Mouse (Mus musculus): ENCODE data around the gene Slc35e3. TPM values are rescaled to one million over a fixed set of nuclear protein-coding genes. Genes with fewer than 3 reads are reported as not detected.
"Not testable (repeated sequence)": the region's sequence is repeated elsewhere in the genome, so short reads cannot be mapped to it uniquely, and the experiment has no call there.

The Slc35e3 gene
- polyA plus RNA-seq, 1 experiment from 2014 or later: 25.1 TPM

DNA sequence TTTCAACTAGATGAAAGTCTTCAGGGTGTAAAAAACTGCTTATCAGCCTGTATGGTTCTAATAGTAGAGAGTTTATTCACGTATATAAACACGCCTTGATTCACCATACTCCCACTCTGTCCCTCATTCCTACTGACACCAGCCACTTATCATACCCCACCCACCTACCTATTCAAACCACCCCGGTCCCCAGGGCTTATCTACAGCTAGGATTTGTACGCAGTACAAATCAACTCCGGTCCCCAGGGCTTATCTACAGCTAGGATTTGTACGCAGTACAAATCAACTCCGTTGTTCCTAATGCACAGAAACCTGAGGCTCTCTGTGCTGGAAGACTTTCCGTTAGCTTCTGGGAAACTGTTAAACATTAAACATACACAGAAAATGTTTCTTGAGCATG, 12.5 kb downstream of the Slc35e3 start:
- ATAC-seq (ENCODE audit: insufficient number of reproducible peaks, low FRiP score, low TSS enrichment, low read depth); H3K9ac ChIP-seq; H3K9me3 ChIP-seq; H3K4me2 ChIP-seq; H3K4me1 ChIP-seq; H3K27ac ChIP-seq; H3K4me3 ChIP-seq; H3K27me3 ChIP-seq: not testable (repeated sequence)
- peaks cover 27% of the 10 kb centered on the region for H3K36me3 ChIP-seq
- 90% methylated on average over 8 of the region's 8 CpGs for WGBS

DNA sequence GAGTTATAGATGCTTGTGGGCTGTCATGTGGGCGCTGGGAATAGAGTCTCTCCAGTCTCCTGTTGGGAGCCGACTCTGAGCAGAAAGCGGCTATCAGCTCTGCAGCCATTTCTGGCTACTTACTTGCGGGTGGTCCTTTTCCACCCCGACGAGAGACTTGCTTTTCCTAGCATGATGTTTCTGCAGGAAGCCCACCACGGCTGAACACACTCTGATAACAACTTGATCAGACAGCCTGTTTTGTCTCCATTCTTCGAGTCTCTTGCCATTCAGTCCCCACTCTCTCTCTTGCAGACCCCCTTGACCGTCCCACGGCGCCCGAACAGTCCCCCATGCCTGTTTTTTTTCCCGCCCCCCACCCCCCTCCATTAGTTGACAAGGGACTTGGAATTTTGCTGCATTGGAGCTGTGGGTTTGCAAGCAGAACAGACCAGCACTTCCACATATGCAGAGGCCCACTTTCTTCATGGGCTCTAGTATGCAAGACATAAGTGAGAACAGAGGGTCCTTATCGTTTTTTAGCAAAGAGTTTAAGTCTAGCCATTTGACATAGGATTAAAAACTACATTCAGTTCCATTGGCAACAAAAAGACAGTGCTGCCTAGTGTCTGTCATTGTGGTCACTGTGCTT, 13.1 kb downstream of the Slc35e3 start:
- Histone ChIP-seq H3K4me3 (no peak overlapping the region), H3K4me1 (peaks cover 3% of the 10 kb centered on the region; the same call in 1 of the 2 replicates), H3K9ac (no peak overlapping the region), H3K36me3 (peaks cover 21% of the 10 kb centered on the region), H3K4me2 (no peak overlapping the region), H3K9me3 (no peaks in the 10 kb centered on the region), H3K27me3 (no peaks in the 10 kb centered on the region), H3K27ac (no peak overlapping the region)
- 83% methylated on average over 14 of the region's 14 CpGs for WGBS
- ATAC-seq (ENCODE audit: insufficient number of reproducible peaks, low FRiP score, low TSS enrichment, low read depth): no peak

DNA sequence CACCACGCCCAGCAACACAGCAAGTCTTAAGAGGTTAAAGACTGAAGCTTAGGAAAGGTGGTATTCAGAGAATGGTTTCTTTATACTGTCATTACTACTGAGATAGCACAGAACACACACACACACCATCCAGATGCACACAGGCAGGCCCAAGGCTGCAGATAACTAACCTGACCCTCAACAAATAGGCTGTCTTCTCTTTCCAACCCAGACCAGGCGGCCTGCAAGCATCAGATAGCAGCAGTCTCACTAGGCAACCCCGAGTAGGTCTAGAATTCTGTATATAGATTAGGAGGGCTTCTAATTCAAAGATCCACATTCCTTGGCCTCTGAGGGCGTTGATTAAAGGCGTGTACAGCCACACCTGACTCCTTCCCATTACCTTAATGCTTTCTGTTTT, 14.0 kb downstream of the Slc35e3 start:
- WGBS: 90% methylated on average over 5 of the region's 5 CpGs
- ATAC-seq (ENCODE audit: insufficient number of reproducible peaks, low FRiP score, low TSS enrichment, low read depth): no peak
- Histone ChIP-seq H3K27me3 (no peaks in the 10 kb centered on the region), H3K9ac (no peak overlapping the region), H3K4me3 (no peak overlapping the region), H3K9me3 (no peaks in the 10 kb centered on the region), H3K4me1 (peaks cover 3% of the 10 kb centered on the region; the same call in 1 of the 2 replicates), H3K4me2 (no peak overlapping the region), H3K36me3 (peaks cover 14% of the 10 kb centered on the region), H3K27ac (no peak overlapping the region)

DNA sequence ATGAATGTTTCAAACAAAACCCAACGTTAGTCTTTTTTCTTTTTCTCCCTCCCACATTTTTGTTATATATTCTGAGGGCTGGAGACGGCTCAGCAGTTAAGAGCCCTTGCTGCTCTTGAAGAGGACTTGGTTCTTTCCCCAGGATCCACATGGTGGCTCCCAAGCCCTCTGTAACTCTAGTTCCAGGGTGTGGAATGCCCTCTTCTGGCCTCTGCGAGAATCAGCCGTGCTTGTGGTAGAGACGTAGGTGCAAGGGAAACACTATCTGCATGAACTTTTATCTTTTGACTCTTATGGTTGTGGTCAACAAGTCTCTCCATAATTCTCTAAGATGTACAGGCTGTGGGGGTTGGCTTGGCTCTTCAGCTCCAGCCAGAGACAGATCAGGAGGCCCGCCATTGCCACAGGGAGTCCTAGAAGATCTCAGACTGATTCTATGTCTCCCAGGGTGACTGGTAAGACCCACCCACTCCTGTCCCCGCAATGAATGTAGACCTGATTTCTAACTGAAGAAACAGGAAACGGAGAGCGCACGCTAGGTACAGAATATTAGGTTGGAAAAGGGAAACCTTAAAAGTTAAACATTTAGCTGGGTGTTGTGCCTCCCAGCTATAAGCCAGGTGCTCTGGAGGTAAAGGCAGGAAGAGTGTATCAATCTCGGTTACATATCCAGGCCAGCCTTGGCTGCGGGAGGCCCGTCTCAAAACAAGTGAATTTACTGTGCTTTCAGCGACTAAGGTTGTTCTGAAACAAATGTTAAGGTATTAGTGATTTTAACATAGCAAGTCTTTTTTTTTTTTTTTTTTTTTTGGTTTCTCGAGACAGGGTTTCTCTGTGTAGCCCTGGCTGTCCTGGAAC, 14.7 kb downstream of the Slc35e3 start:
- 55% methylated on average over 15 of the region's 15 CpGs for WGBS
- ATAC-seq (ENCODE audit: insufficient number of reproducible peaks, low FRiP score, low TSS enrichment, low read depth): no peak
- H3K27ac ChIP-seq: no peak overlapping the region

DNA sequence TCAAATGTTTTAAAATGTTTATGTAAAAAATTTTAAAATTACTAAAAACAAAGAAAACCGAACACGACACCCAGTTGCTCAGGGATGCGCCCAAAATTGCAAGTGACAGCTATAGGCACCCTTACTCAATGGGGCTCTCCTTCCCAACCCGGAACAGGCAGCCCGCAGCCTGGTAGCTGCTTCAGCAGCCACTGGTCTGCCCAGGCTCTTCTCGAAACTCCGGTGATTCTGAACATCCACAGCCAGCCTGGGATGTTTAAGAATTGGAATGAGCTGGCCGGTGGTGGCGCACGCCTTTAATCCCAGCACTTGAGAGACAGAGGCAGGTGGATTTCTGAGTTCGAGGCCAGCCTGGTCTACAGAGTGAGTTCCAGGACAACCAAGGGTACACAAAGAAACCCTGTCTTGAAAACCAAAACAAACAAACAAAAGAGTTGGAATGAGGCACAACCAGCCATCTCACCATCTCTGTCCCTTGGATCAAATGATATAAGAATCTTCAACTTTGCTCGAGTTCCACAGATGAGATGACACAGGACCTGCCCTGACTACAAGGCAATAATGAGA, 15.4 kb downstream of the Slc35e3 start:
- no peak overlapping the region for H3K27ac ChIP-seq
- no peak for ATAC-seq (ENCODE audit: insufficient number of reproducible peaks, low FRiP score, low TSS enrichment, low read depth)
- 93% methylated on average over 12 of the region's 12 CpGs for WGBS
- H3K4me2 ChIP-seq: no peak overlapping the region
- no peak overlapping the region for H3K4me3 ChIP-seq
- 0 out of 2 replicates have a peak, but pooled peaks cover 3% of the 10 kb centered on the region for H3K36me3 ChIP-seq
- H3K9ac ChIP-seq: no peak overlapping the region
- H3K9me3 ChIP-seq: no peaks in the 10 kb centered on the region
- peaks cover 3% of the 10 kb centered on the region; the same call in 1 of the 2 replicates for H3K4me1 ChIP-seq
- no peaks in the 10 kb centered on the region for H3K27me3 ChIP-seq

More for the DNA sequence above, 14.7 kb downstream of the Slc35e3 start:
- Histone ChIP-seq H3K4me2 (no peak overlapping the region), H3K4me3 (no peak overlapping the region), H3K4me1 (peaks cover 3% of the 10 kb centered on the region; the same call in 1 of the 2 replicates), H3K9me3 (no peaks in the 10 kb centered on the region), H3K27me3 (no peaks in the 10 kb centered on the region), H3K9ac (no peak overlapping the region), H3K36me3 (peaks cover 7% of the 10 kb centered on the region)

DNA sequence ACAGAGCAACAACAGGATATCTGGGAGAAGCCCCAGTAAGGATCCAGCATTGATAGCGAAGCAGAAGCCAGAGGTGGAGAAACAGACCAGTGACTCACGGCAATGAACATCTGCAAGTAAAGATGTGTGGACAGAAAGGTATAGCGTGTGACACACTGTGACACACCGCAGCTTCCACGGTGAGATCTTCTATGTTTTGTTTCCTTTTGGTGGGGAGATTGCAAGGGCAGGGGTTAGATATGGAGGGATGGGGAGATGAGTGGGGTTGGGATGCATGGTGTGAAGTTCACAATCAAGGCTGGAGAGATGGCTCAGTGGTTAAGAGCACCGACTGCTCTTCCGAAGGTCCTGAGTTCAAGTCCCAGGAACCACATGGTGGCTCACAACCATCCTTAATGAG, 16.0 kb downstream of the Slc35e3 start:
- H3K27me3 ChIP-seq: no peaks in the 10 kb centered on the region

GRCm38 (mm10) chr10:117729139-117729814, 16.9 kb downstream of the Slc35e3 start:
- Histone ChIP-seq H3K27ac (no peak overlapping the region), H3K4me1 (peaks cover 3% of the 10 kb centered on the region; the same call in 1 of the 2 replicates), H3K9me3 (no peaks in the 10 kb centered on the region), H3K27me3 (no peaks in the 10 kb centered on the region), H3K36me3 (0 out of 2 replicates have a peak, but pooled peaks cover 3% of the 10 kb centered on the region), H3K9ac (no peak overlapping the region), H3K4me3 (no peak overlapping the region), H3K4me2 (no peak overlapping the region)
- no peak for ATAC-seq (ENCODE audit: insufficient number of reproducible peaks, low FRiP score, low TSS enrichment, low read depth)
- 54% methylated on average over 11 of the region's 11 CpGs for WGBS

More for the DNA sequence above, 16.0 kb downstream of the Slc35e3 start:
- Histone ChIP-seq H3K27ac (no peak overlapping the region), H3K4me2 (no peak overlapping the region), H3K9ac (no peak overlapping the region), H3K36me3 (0 out of 2 replicates have a peak, but pooled peaks cover 3% of the 10 kb centered on the region), H3K9me3 (no peaks in the 10 kb centered on the region), H3K4me1 (peaks cover 3% of the 10 kb centered on the region; the same call in 1 of the 2 replicates), H3K4me3 (no peak overlapping the region)
- ATAC-seq (ENCODE audit: insufficient number of reproducible peaks, low FRiP score, low TSS enrichment, low read depth): no peak
- 94% methylated on average over 7 of the region's 7 CpGs for WGBS

DNA sequence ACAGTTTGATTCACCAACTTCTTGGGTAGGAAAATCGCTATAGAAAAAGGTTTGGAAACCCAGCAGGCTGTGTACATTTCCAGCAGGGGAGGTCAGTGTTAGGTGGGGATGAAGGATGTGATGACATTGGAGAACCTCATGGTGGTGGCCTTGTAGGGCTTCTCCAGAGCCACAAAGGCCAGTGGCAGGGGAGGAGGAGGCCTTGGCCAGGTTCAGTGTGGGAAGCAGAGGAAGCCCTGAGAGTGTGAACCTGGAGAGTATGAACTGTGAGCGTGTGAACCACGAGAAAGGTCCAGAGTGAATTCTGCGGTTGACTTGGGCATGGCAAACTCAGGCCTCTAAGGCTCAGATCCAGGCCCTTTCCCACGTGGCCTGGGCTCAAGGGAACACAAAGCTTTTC, 17.6 kb downstream of the Slc35e3 start:
- no peak overlapping the region for H3K9ac ChIP-seq
- H3K36me3 ChIP-seq: 0 out of 2 replicates have a peak, but pooled peaks cover 3% of the 10 kb centered on the region
- no peak overlapping the region for H3K27ac ChIP-seq
- H3K4me3 ChIP-seq: no peak overlapping the region
- no peak overlapping the region for H3K4me2 ChIP-seq
- WGBS: 83% methylated on average over 5 of the region's 5 CpGs
- H3K27me3 ChIP-seq: no peaks in the 10 kb centered on the region
- H3K4me1 ChIP-seq: peaks cover 3% of the 10 kb centered on the region; the same call in 1 of the 2 replicates
- no peak for ATAC-seq (ENCODE audit: insufficient number of reproducible peaks, low FRiP score, low TSS enrichment, low read depth)
- H3K9me3 ChIP-seq: no peaks in the 10 kb centered on the region

DNA sequence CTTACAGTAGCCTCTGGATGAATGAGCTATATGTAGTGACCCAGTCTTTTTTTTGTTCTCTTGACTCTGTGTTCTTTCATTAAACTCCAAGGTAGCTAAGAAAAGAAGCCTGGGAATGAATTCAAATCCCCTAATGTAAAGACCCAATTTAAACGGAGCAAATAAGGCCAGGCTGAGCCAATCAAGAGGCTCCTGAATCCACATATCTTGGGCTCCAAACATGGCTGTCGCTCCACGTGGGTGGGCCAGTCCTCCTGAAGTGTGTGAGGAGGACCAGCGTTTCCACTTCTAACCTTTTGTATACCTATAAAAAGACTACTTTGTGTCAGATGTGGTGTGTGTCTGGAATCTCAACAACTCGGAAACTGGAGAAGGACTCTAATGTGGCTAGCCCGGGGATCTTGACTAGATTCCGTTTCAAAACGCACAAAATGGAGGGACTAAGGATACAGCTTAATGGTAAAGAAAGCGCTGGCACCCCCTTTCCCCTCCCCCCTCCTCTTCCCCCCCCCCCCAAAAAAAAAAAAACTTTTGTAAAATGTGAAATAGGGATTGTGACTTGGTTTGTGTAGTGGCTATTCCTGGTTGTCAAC, 18.6 kb downstream of the Slc35e3 start:
- ATAC-seq (ENCODE audit: insufficient number of reproducible peaks, low FRiP score, low TSS enrichment, low read depth): no peak
- Histone ChIP-seq H3K36me3 (no peaks in the 10 kb centered on the region), H3K9me3 (no peaks in the 10 kb centered on the region), H3K27ac (no peak overlapping the region), H3K4me3 (no peak overlapping the region), H3K27me3 (no peaks in the 10 kb centered on the region), H3K9ac (no peak overlapping the region), H3K4me1 (peaks cover 3% of the 10 kb centered on the region; the same call in 1 of the 2 replicates), H3K4me2 (no peak overlapping the region)
- 75% methylated on average over 9 of the region's 9 CpGs for WGBS

DNA sequence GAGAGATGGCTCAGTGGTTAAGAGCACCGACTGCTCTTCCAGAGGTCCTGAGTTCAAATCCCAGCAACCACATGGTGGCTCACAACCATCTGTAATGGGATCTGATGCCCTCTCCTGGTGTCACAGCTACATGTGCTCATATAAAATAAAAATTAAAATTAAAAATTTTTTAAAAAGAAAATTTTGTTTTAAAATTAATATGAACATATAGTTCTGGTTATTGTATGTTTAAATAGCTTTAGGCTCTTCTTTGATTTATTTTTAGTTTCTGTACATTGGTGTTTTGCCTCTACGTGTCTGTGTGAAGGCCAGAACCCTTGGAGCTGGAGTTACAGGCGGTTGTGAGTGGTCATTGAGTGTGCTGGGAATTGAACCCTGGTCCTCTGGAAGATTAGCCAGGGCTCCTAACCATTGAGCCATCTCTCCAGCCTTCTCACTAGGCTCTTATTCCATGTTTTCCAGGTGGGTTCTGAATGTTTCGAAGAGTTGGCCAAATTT, 19.2 kb downstream of the Slc35e3 start:
- no peak overlapping the region for H3K27ac ChIP-seq
- no peaks in the 10 kb centered on the region for H3K9me3 ChIP-seq
- 93% methylated on average over 4 of the region's 4 CpGs for WGBS
- H3K4me3 ChIP-seq: no peak overlapping the region
- ATAC-seq (ENCODE audit: insufficient number of reproducible peaks, low FRiP score, low TSS enrichment, low read depth): no peak
- H3K4me1 ChIP-seq: peaks cover 3% of the 10 kb centered on the region; the same call in 1 of the 2 replicates
- no peak overlapping the region for H3K4me2 ChIP-seq
- no peaks in the 10 kb centered on the region for H3K36me3 ChIP-seq
- no peaks in the 10 kb centered on the region for H3K27me3 ChIP-seq
- no peak overlapping the region for H3K9ac ChIP-seq

DNA sequence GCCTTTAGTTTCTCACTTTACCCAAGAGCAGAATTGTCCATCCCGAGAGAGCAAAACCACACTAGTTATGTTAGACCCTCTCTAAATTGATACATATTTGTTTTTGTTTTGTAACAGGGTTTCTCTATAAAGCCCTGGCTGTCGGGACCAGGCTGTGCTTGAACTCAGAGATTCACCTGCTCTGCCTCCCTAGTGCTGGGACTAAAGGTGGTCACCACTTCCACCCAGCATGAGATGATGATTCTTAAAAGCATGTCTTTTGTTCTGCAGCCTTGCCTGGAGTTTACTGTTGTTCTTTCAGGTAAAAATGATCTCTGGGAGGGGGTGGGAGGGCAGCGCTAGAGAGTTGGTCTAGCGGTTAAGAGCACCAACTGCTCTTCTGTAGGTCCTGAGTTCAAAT, 19.8 kb downstream of the Slc35e3 start:
- no peaks in the 10 kb centered on the region for H3K9me3 ChIP-seq
- no peak overlapping the region for H3K4me3 ChIP-seq
- peak overlapping the region; percentile 43; the same call in 1 of the 2 replicates for H3K27ac ChIP-seq
- H3K36me3 ChIP-seq: no peaks in the 10 kb centered on the region
- ATAC-seq (ENCODE audit: insufficient number of reproducible peaks, low FRiP score, low TSS enrichment, low read depth): no peak
- H3K4me2 ChIP-seq: no peak overlapping the region
- 91% methylated on average over 4 of the region's 4 CpGs for WGBS
- no peak overlapping the region for H3K9ac ChIP-seq
- H3K4me1 ChIP-seq: peaks cover 3% of the 10 kb centered on the region; the same call in 1 of the 2 replicates
- no peaks in the 10 kb centered on the region for H3K27me3 ChIP-seq

Data from limb, embryonic 15.5 days (tissue).